7 mouse cellular contexts compared by ENCODE assay signal in genomic region chr2:32259657-32260417, GRCm38 (mm10). TPM values are rescaled to one million over a fixed set of nuclear protein-coding genes. Genes with fewer than 3 reads are reported as not detected.
DNase-seq lines count a peak whose midpoint lies in the region; ATAC-seq lines count a peak whose summit lies in the region.

Gene Uck1 (minus strand): TSS chr2:32260159.

- H3K36me3 ChIP-seq in embryonic facial prominence, embryonic 10.5 days (replicated peaks) = peaks cover 36% of the 10 kb centered on the region
- H3K36me3 ChIP-seq in limb, embryonic 11.5 days (ENCODE audit: control insufficient read depth, insufficient read depth, low read length) = peaks cover 15% of the 10 kb centered on the region
- H3K36me3 ChIP-seq in midbrain, embryonic 14.5 days (ENCODE audit: control insufficient read depth, insufficient read depth, low read length) = peaks cover 29% of the 10 kb centered on the region

- peak within 1 kb of the TSS; percentile 75 for H3K4me2 ChIP-seq in limb, embryonic 11.5 days (ENCODE audit: low read depth, severe bottlenecking)
- H3K4me2 ChIP-seq in midbrain, embryonic 14.5 days (ENCODE audit: low read length) = peak within 1 kb of the TSS; percentile 78

- H3K27me3 ChIP-seq in embryonic facial prominence, embryonic 10.5 days (replicated peaks; ENCODE audit: low read depth, poor library complexity, severe bottlenecking) = no peaks in the 10 kb centered on the region
- no peaks in the 10 kb centered on the region for H3K27me3 ChIP-seq in limb, embryonic 11.5 days (ENCODE audit: control insufficient read depth, insufficient read depth, low read length)
- H3K27me3 ChIP-seq in midbrain, embryonic 14.5 days (ENCODE audit: control insufficient read depth, insufficient read depth, low read length) = 0 out of 2 replicates have a peak, but pooled peaks cover 2% of the 10 kb centered on the region

- peak; percentile 94 for DNase-seq in adrenal gland, postnatal 10 days
- peak; percentile 91 for DNase-seq in embryonic facial prominence, embryonic 10.5 days (ENCODE audit: low spot score)
- DNase-seq in heart, adult 11 months = peak; percentile 99
- DNase-seq in kidney, adult 18-20 months = peak; percentile 92
- DNase-seq in limb, embryonic 11.5 days (ENCODE audit: low spot score) = peak; percentile 84
- peak; percentile 94 for DNase-seq in midbrain, embryonic 14.5 days
- DNase-seq in spleen, adult 18-20 months = peak; percentile 85 to 87

- peak within 1 kb of the TSS; percentile 91 for H3K4me3 ChIP-seq in embryonic facial prominence, embryonic 10.5 days
- H3K4me3 ChIP-seq in limb, embryonic 11.5 days (ENCODE audit: low read depth, low read length) = peak within 1 kb of the TSS; percentile 74
- H3K4me3 ChIP-seq in midbrain, embryonic 14.5 days (replicated peaks; ENCODE audit: low read depth, low read length) = peak within 1 kb of the TSS; percentile 76

- 1% methylated on average over 59 of the region's 59 CpGs for WGBS in embryonic facial prominence, embryonic 10.5 days
- 2% methylated on average over 59 of the region's 59 CpGs for WGBS in limb, embryonic 11.5 days
- 1% methylated on average over 59 of the region's 59 CpGs for WGBS in midbrain, embryonic 14.5 days

- peak; percentile 83 for ATAC-seq in limb, embryonic 11.5 days (ENCODE audit: insufficient number of reproducible peaks, low FRiP score, low TSS enrichment, low read depth)
- ATAC-seq in midbrain, embryonic 14.5 days (ENCODE audit: low FRiP score, low TSS enrichment) = peak; percentile 91

- H3K9me3 ChIP-seq in embryonic facial prominence, embryonic 10.5 days = no peaks in the 10 kb centered on the region
- H3K9me3 ChIP-seq in limb, embryonic 11.5 days (ENCODE audit: control insufficient read depth, low read length) = no peaks in the 10 kb centered on the region
- no peaks in the 10 kb centered on the region for H3K9me3 ChIP-seq in midbrain, embryonic 14.5 days (ENCODE audit: control insufficient read depth, low read length)

- peaks cover 19% of the 10 kb centered on the region for H3K4me1 ChIP-seq in embryonic facial prominence, embryonic 10.5 days
- H3K4me1 ChIP-seq in limb, embryonic 11.5 days (ENCODE audit: control insufficient read depth, insufficient read depth, low read length) = peaks cover 6% of the 10 kb centered on the region; the same call in 1 of the 2 replicates
- peaks cover 6% of the 10 kb centered on the region; the same call in 1 of the 2 replicates for H3K4me1 ChIP-seq in midbrain, embryonic 14.5 days (ENCODE audit: control insufficient read depth, insufficient read depth, low read length)

- peak within 1 kb of the TSS; percentile 80 for H3K9ac ChIP-seq in limb, embryonic 11.5 days (ENCODE audit: low read length)
- peak within 1 kb of the TSS; percentile 83 for H3K9ac ChIP-seq in midbrain, embryonic 14.5 days (replicated peaks; ENCODE audit: low read length)

- peak within 1 kb of the TSS; percentile 90 for H3K27ac ChIP-seq in embryonic facial prominence, embryonic 10.5 days (replicated peaks)
- no peak within 1 kb of the TSS for H3K27ac ChIP-seq in limb, embryonic 11.5 days (replicated peaks; ENCODE audit: low read depth, low read length)
- peak within 1 kb of the TSS; percentile 66 for H3K27ac ChIP-seq in midbrain, embryonic 14.5 days (replicated peaks; ENCODE audit: low read depth, low read length)

RNA-seq across cellular contexts. Expression of gene Uck1, which starts in this region (rescaled TPM):
- 100 to 1,000 TPM; 129 to 184 TPM for total RNA-seq in adrenal gland, postnatal 10 days (2021)
- 74.7 and 84.0 TPM in 2 replicates for polyA plus RNA-seq in embryonic facial prominence, embryonic 10.5 days (2016; fragmentation: Nextera tagmentation; extraction: Ambion mirVana)
- 58.6 and 61.5 TPM in 2 replicates for polyA plus RNA-seq in limb, embryonic 11.5 days (2014; fragmentation: Nextera tagmentation; extraction: Ambion mirVana)
- polyA plus RNA-seq in midbrain, embryonic 14.5 days (2014; fragmentation: Nextera tagmentation; extraction: Ambion mirVana) = 89.6 and 96.1 TPM in 2 replicates
